Comparison of ENCODE assay signal across 18 mouse cellular contexts in the genomic region with DNA sequence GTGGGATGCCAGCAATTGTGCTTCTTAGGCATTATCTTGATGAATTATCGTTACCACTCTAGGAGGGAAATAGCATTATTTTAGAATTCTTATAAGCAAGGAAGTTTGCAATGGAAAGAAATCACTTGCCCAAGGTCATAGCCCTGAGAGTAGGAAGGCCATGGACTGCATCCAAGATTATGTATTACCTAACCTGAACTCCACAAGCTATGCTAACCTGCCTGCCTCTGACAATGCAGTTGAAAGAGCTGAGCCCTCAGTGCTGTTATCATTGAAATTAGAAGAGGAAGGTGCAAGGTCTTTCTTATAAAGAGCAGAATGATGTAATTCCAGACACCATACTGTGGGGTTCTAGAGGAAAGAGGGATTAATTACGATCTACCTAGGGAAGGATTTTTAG.
DNase-seq lines count a peak whose midpoint lies in the region; ATAC-seq lines count a peak whose summit lies in the region.
"Had no signal": no experiment of that assay in that cellular context is flagged by ENCODE, and none has a peak within 500 bp of the region (broad histone marks: within the 10 kb centered on the region; RNA-seq: fewer than 3 reads in every experiment).

No protein-coding gene starts in this region.

- DNase-seq in cerebellum, adult 11 months: no peak
- DNase-seq in kidney, postnatal 14 days: peak; percentile 65
- DNase-seq in kidney, postnatal 4 days: no peak
- DNase-seq in R1 (ENCODE audit: low read depth, low spot score): peak; percentile 65
- DNase-seq in kidney, postnatal 36 days: peak; percentile 52 to 86
- no peak for DNase-seq in left cerebral cortex, adult 9 months (ENCODE audit: low spot score in 2 of 2)
- DNase-seq: cerebellum, adult 9-11 months; gastrocnemius, postnatal 10 days; heart, postnatal 4 days; layer of hippocampus, adult 9-11 months; left cerebral cortex, postnatal 4 days; lung, postnatal 36 days had no signal

- ATAC-seq in cerebellum, adult (ENCODE audit: insufficient number of reproducible peaks, low FRiP score, low TSS enrichment): peak; percentile 53
- ATAC-seq: activated CD4-positive, CD25-positive, alpha-beta regulatory T cell, adult 4 months; forebrain, embryonic 15.5 days; inflammation-experienced regulatory T-cells, adult 6 months; midbrain, embryonic 13.5 days; Patski had no signal

Comparison
In these comparisons a context has a peak if more than half of its experiments do, and no peak if none do; other contexts are left out.
1. DNase-seq: peak in kidney, postnatal 14 days (single experiment), R1 (single experiment) and kidney, postnatal 36 days (2 of 2); none in cerebellum, adult 11 months (single experiment), kidney, postnatal 4 days (0 of 2) and left cerebral cortex, adult 9 months (0 of 2).